Mouse (Mus musculus): ENCODE measurements around the gene Xpc. TPM values are rescaled to one million over a fixed set of nuclear protein-coding genes. Genes with fewer than 3 reads are reported as not detected.

The Xpc gene
- polyA plus RNA-seq, 1 experiment: 17.1 TPM

- H3K4me1 ChIP-seq (ENCODE audit: control insufficient read depth, insufficient read depth, low read length): peaks cover 3% of the 10 kb centered on the region; the same call in 1 of the 2 replicates
- H3K4me3 ChIP-seq (replicated peaks; ENCODE audit: control insufficient read depth, low read depth, low read length): no peak overlapping the region
- WGBS: 21% methylated on average over 7 of the region's 7 CpGs
- TF ChIP-seq POLR2A (IDR thresholded peaks at IDR 0.05; ENCODE audit: borderline replicate concordance, control insufficient read depth, low read depth, low read length) (no peak), CTCF (IDR thresholded peaks at IDR 0.05; ENCODE audit: control insufficient read depth, insufficient read depth, low read length) (no peak)
- no peak overlapping the region for H3K27ac ChIP-seq (ENCODE audit: control insufficient read depth, insufficient read depth, low read depth, low read length, poor library complexity)
Measured at GRCm38 (mm10) chr6:91518454-91519020, 2.8 kb upstream of the Xpc start.

DNA sequence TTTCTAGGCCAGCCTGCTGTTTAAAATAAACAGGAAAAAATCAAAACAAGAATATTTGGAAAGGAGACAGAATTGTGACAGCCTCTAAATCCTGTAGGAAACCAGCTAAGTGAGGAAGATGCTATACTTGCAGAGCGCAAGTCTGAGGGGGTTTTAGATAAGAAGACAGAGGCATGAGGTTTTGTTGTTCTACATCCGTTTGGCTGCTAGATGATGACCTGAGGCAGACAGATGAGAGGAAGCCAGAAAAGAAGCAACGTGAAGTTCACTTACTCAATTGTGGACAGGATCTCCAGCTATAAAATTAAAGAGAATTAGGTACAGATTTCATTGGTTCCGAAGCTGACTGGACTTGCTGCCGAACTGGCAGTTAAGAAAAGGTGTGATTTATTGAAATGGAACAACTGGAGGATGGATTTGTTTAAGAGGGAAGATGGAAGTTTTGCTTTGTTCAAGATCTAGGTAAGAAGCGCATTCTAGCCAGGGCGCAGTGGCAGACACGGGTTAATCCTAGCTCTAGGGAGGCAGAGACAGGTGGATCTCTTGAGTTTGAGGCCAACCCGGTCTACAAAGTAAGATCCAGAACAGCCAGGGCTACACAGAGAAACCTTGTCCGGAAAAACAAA, 838 bp downstream of the Xpc start:
- peaks cover 3% of the 10 kb centered on the region; the same call in 1 of the 2 replicates for H3K4me1 ChIP-seq (ENCODE audit: control insufficient read depth, insufficient read depth, low read length)
- peak overlapping the region; percentile 84; the same call in 1 of the 2 replicates for H3K27ac ChIP-seq (ENCODE audit: control insufficient read depth, insufficient read depth, low read depth, low read length, poor library complexity)
- 5% methylated on average over 10 of the region's 10 CpGs for WGBS
- no peak for TF ChIP-seq CTCF (IDR thresholded peaks at IDR 0.05; ENCODE audit: control insufficient read depth, insufficient read depth, low read length)
- peak overlapping the region; percentile 85 for H3K4me3 ChIP-seq (replicated peaks; ENCODE audit: control insufficient read depth, low read depth, low read length)

GRCm38 (mm10) chr6:91514135-91514534, 1.6 kb downstream of the Xpc start:
- Histone ChIP-seq H3K27ac (ENCODE audit: control insufficient read depth, insufficient read depth, low read depth, low read length, poor library complexity) (no peak overlapping the region), H3K4me1 (ENCODE audit: control insufficient read depth, insufficient read depth, low read length) (peaks cover 3% of the 10 kb centered on the region; the same call in 1 of the 2 replicates), H3K4me3 (replicated peaks; ENCODE audit: control insufficient read depth, low read depth, low read length) (no peak overlapping the region)
- TF ChIP-seq CTCF (IDR thresholded peaks at IDR 0.05; ENCODE audit: control insufficient read depth, insufficient read depth, low read length): no peak
- no peak for TF ChIP-seq POLR2A (IDR thresholded peaks at IDR 0.05; ENCODE audit: borderline replicate concordance, control insufficient read depth, low read depth, low read length)

- TF ChIP-seq CTCF (IDR thresholded peaks at IDR 0.05; ENCODE audit: control insufficient read depth, insufficient read depth, low read length) (no peak), POLR2A (IDR thresholded peaks at IDR 0.05; ENCODE audit: borderline replicate concordance, control insufficient read depth, low read depth, low read length) (no peak)
- no peak overlapping the region for H3K4me3 ChIP-seq (replicated peaks; ENCODE audit: control insufficient read depth, low read depth, low read length)
- WGBS: 62% methylated on average over 10 of the region's 10 CpGs
- H3K27ac ChIP-seq (ENCODE audit: control insufficient read depth, insufficient read depth, low read depth, low read length, poor library complexity): no peak overlapping the region
- H3K4me1 ChIP-seq (ENCODE audit: control insufficient read depth, insufficient read depth, low read length): peaks cover 8% of the 10 kb centered on the region
Measured at GRCm38 (mm10) chr6:91510211-91510610, 5.5 kb downstream of the Xpc start.

- WGBS: 29% methylated on average over 7 of the region's 7 CpGs
- H3K4me1 ChIP-seq (ENCODE audit: control insufficient read depth, insufficient read depth, low read length): peaks cover 11% of the 10 kb centered on the region
Measured at GRCm38 (mm10) chr6:91509326-91509725, 6.4 kb downstream of the Xpc start.

GRCm38 (mm10) chr6:91508041-91508440, 7.6 kb downstream of the Xpc start:
- Histone ChIP-seq H3K4me3 (replicated peaks; ENCODE audit: control insufficient read depth, low read depth, low read length) (no peak overlapping the region), H3K27ac (ENCODE audit: control insufficient read depth, insufficient read depth, low read depth, low read length, poor library complexity) (peak overlapping the region; percentile 21), H3K4me1 (ENCODE audit: control insufficient read depth, insufficient read depth, low read length) (peaks cover 11% of the 10 kb centered on the region)
- WGBS: 46% methylated on average over 3 of the region's 3 CpGs
- TF ChIP-seq CTCF (IDR thresholded peaks at IDR 0.05; ENCODE audit: control insufficient read depth, insufficient read depth, low read length) (no peak), POLR2A (IDR thresholded peaks at IDR 0.05; ENCODE audit: borderline replicate concordance, control insufficient read depth, low read depth, low read length) (no peak)

More at GRCm38 (mm10) chr6:91509326-91509725, 6.4 kb downstream of the Xpc start:
- no peak overlapping the region for H3K4me3 ChIP-seq (replicated peaks; ENCODE audit: control insufficient read depth, low read depth, low read length)
- TF ChIP-seq POLR2A (IDR thresholded peaks at IDR 0.05; ENCODE audit: borderline replicate concordance, control insufficient read depth, low read depth, low read length): no peak
- TF ChIP-seq CTCF (IDR thresholded peaks at IDR 0.05; ENCODE audit: control insufficient read depth, insufficient read depth, low read length): peak; percentile 97
- H3K27ac ChIP-seq (ENCODE audit: control insufficient read depth, insufficient read depth, low read depth, low read length, poor library complexity): no peak overlapping the region

DNA sequence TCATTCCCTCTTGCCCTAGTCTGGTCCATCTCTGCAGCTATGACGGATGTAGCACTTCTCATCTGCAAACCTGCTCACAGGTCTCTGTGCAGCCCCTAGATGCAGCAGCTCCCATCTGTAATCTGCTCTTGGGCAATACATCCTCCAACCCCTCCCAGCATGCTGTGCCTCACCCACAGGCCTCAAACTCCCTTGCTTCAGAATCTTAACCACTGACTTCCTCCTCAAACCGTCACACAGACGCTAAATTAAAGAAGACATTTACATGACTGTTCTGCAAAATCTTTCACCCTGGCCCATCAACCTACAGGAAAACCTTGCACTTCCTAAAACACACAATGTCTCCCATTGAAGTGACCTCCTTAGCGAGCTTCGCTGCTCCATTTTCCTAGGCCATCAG, 9.7 kb downstream of the Xpc start:
- TF ChIP-seq CTCF (IDR thresholded peaks at IDR 0.05; ENCODE audit: control insufficient read depth, insufficient read depth, low read length): no peak
- TF ChIP-seq POLR2A (IDR thresholded peaks at IDR 0.05; ENCODE audit: borderline replicate concordance, control insufficient read depth, low read depth, low read length): no peak
- H3K27ac ChIP-seq (ENCODE audit: control insufficient read depth, insufficient read depth, low read depth, low read length, poor library complexity): peak overlapping the region; percentile 97
- WGBS: 12% methylated on average over 5 of the region's 5 CpGs
- no peak overlapping the region for H3K4me3 ChIP-seq (replicated peaks; ENCODE audit: control insufficient read depth, low read depth, low read length)
- peaks cover 11% of the 10 kb centered on the region for H3K4me1 ChIP-seq (ENCODE audit: control insufficient read depth, insufficient read depth, low read length)

GRCm38 (mm10) chr6:91503302-91503701, 12.4 kb downstream of the Xpc start:
- WGBS: 82% methylated on average over 1 of the region's 1 CpGs

More at GRCm38 (mm10) chr6:91503302-91503701, 12.4 kb downstream of the Xpc start:
- Histone ChIP-seq H3K4me1 (ENCODE audit: control insufficient read depth, insufficient read depth, low read length) (peaks cover 11% of the 10 kb centered on the region), H3K27ac (ENCODE audit: control insufficient read depth, insufficient read depth, low read depth, low read length, poor library complexity) (no peak overlapping the region), H3K4me3 (replicated peaks; ENCODE audit: control insufficient read depth, low read depth, low read length) (no peak overlapping the region)
- TF ChIP-seq CTCF (IDR thresholded peaks at IDR 0.05; ENCODE audit: control insufficient read depth, insufficient read depth, low read length) (no peak), POLR2A (IDR thresholded peaks at IDR 0.05; ENCODE audit: borderline replicate concordance, control insufficient read depth, low read depth, low read length) (no peak)

Measured in bone marrow, adult 2 months (tissue).